Mouse (Mus musculus) small intestine, adult 2 months (tissue): ENCODE measurements around the gene Slc17a1.

Source experiments
- CTCF ChIP-seq: fragments of 200-500 bp; IDR thresholded peaks from 2 replicates; pipeline ENCODE4 v1.5.1; 2012; ENCODE audit warnings: low read depth, mild to moderate bottlenecking, control low read depth, inconsistent platforms, low read length, moderate library complexity, mixed read lengths; ENCODE audit not compliant: insufficient replicate concordance, insufficient read length; ENCODE audit errors: extremely low read depth
- POLR2A ChIP-seq: fragments of 200-500 bp; IDR thresholded peaks from 2 replicates; pipeline ENCODE4 v1.6.1; 2012; ENCODE audit warnings: low read depth, mild to moderate bottlenecking, control low read depth, inconsistent platforms, low read length, moderate library complexity

- TF ChIP-seq POLR2A (no peak), CTCF (no peak)
These were observed 48.6 kb downstream of the Slc17a1 start for GRCm38 (mm10) chr13:23916132-23916531.
